ENCODE assay signal across 21 mouse cellular contexts in the genomic region with DNA sequence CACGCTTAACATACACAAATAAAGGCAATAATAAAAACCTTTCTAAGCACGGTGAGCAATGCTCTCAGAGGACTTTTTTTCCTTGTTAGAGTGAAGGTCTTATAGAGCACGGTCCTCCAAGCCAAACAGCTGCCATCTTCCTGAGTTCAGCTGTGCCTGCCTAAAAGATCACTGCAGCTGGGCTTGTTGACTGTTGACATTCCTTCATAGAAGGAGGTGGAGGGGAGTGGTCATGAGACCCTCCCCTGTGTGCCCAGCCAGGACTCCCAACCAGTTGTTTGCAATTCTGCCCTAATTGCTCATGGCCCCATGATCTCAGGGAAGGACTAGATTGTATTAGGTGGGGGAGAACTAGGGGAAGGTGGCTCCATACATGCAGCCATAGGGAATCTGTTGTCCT.
DNase-seq lines count a peak whose midpoint lies in the region; ATAC-seq and TF ChIP-seq lines count a peak whose summit lies in the region.
"Had no signal": no experiment of that assay in that cellular context is flagged by ENCODE, and none has a peak within 500 bp of the region (broad histone marks: within the 10 kb centered on the region; RNA-seq: fewer than 3 reads in every experiment).

No protein-coding gene starts in this region.

- no peak overlapping the region for H3K4me3 ChIP-seq in limb, embryonic 14.5 days (replicated peaks; ENCODE audit: low read length)
- no peak overlapping the region for H3K4me3 ChIP-seq in limb, embryonic 10.5 days
- H3K4me3 ChIP-seq in embryonic facial prominence, embryonic 10.5 days = no peak overlapping the region
- H3K4me3 ChIP-seq in embryonic facial prominence, embryonic 14.5 days (ENCODE audit: low read depth, low read length) = no peak overlapping the region
- H3K4me3 ChIP-seq in left cerebral cortex, adult 2 months = no peak overlapping the region

- no peaks in the 10 kb centered on the region for H3K9me3 ChIP-seq in limb, embryonic 14.5 days (ENCODE audit: control insufficient read depth, low read length)
- no peaks in the 10 kb centered on the region for H3K9me3 ChIP-seq in limb, embryonic 10.5 days (replicated peaks)
- H3K9me3 ChIP-seq in embryonic facial prominence, embryonic 10.5 days = no peaks in the 10 kb centered on the region
- no peaks in the 10 kb centered on the region for H3K9me3 ChIP-seq in embryonic facial prominence, embryonic 14.5 days (ENCODE audit: control insufficient read depth, low read length)

- no peak overlapping the region for H3K9ac ChIP-seq in limb, embryonic 14.5 days (ENCODE audit: low read depth, low read length, severe bottlenecking)
- H3K9ac ChIP-seq in embryonic facial prominence, embryonic 14.5 days (ENCODE audit: low read depth, low read length) = no peak overlapping the region

- no peak for TF ChIP-seq POLR2A in limb, embryonic 14.5 days (IDR thresholded peaks at IDR 0.05; ENCODE audit: borderline replicate concordance, extremely low read depth, insufficient read depth, insufficient read length)

- TF ChIP-seq CTCF in left cerebral cortex, adult 2 months (IDR thresholded peaks at IDR 0.05) = no peak

- no peaks in the 10 kb centered on the region for H3K36me3 ChIP-seq in limb, embryonic 14.5 days (ENCODE audit: control insufficient read depth, insufficient read depth, low read length)
- no peaks in the 10 kb centered on the region for H3K36me3 ChIP-seq in limb, embryonic 10.5 days
- H3K36me3 ChIP-seq in embryonic facial prominence, embryonic 10.5 days (replicated peaks) = no peaks in the 10 kb centered on the region
- no peaks in the 10 kb centered on the region for H3K36me3 ChIP-seq in embryonic facial prominence, embryonic 14.5 days (ENCODE audit: control insufficient read depth, insufficient read depth, low read length)
- H3K36me3 ChIP-seq: G1E had no signal

- peak; percentile 25 for DNase-seq in limb, embryonic 14.5 days (ENCODE audit: low spot score)
- DNase-seq in limb, embryonic 10.5 days (ENCODE audit: low spot score) = no peak
- DNase-seq in embryonic facial prominence, embryonic 10.5 days (ENCODE audit: low spot score) = no peak
- DNase-seq in embryonic facial prominence, embryonic 14.5 days (ENCODE audit: low spot score) = peak; percentile 70
- DNase-seq in gastrocnemius, postnatal 4 days (ENCODE audit: low spot score in 2 of 2) = no peak
- DNase-seq in left cerebral cortex, adult 2 months (ENCODE audit: extremely low spot score in 1 of 2, low spot score in 2 of 2) = no peak
- DNase-seq: adrenal gland, adult 2 months; adrenal gland, adult 8-10 months; adrenal gland, postnatal 10 days; adrenal gland, postnatal 14 days; adrenal gland, postnatal 25 days; adrenal gland, postnatal 36 days; B cell, adult 2 months; cerebellum, adult 11 months; cerebellum, adult 11-12 months; cerebellum, adult 18-20 months had no signal

- peak; percentile 69 for ATAC-seq in limb, embryonic 14.5 days (ENCODE audit: low FRiP score, low read depth)
- ATAC-seq in embryonic facial prominence, embryonic 14.5 days (ENCODE audit: low read depth) = peak; percentile 67; the same call in 1 of the 2 replicates
- ATAC-seq: activated CD4-positive, CD25-positive, alpha-beta regulatory T cell, adult 4 months; CD4-positive, CD25-positive, alpha-beta regulatory T cell, adult 4 months; Patski had no signal

- peaks cover 6% of the 10 kb centered on the region; the same call in 1 of the 2 replicates for H3K4me1 ChIP-seq in limb, embryonic 14.5 days (ENCODE audit: control insufficient read depth, insufficient read depth, low read length)
- H3K4me1 ChIP-seq in limb, embryonic 10.5 days = peaks cover 37% of the 10 kb centered on the region
- peaks cover 48% of the 10 kb centered on the region for H3K4me1 ChIP-seq in embryonic facial prominence, embryonic 10.5 days
- H3K4me1 ChIP-seq in embryonic facial prominence, embryonic 14.5 days (ENCODE audit: control insufficient read depth, insufficient read depth, low read length) = peaks cover 16% of the 10 kb centered on the region; the same call in 1 of the 2 replicates

- no peaks in the 10 kb centered on the region for H3K27me3 ChIP-seq in limb, embryonic 14.5 days (ENCODE audit: control insufficient read depth, insufficient read depth, low read length)
- H3K27me3 ChIP-seq in limb, embryonic 10.5 days (ENCODE audit: low read depth, poor library complexity, severe bottlenecking) = no peaks in the 10 kb centered on the region
- H3K27me3 ChIP-seq in embryonic facial prominence, embryonic 10.5 days (replicated peaks; ENCODE audit: low read depth, poor library complexity, severe bottlenecking) = no peaks in the 10 kb centered on the region
- H3K27me3 ChIP-seq in embryonic facial prominence, embryonic 14.5 days (replicated peaks; ENCODE audit: control insufficient read depth, insufficient read depth, low read length) = no peaks in the 10 kb centered on the region
- H3K27me3 ChIP-seq: CH12.LX, Patski had no signal

- intact Hi-C loops in left cerebral cortex, adult 2 months (cut with DNase I) = no loop called here

- no peak overlapping the region for H3K27ac ChIP-seq in limb, embryonic 14.5 days (replicated peaks; ENCODE audit: low read depth, low read length)
- H3K27ac ChIP-seq in limb, embryonic 10.5 days = no peak overlapping the region
- H3K27ac ChIP-seq in embryonic facial prominence, embryonic 10.5 days (replicated peaks) = peak overlapping the region; percentile 41; the same call in 1 of the 2 replicates
- H3K27ac ChIP-seq in embryonic facial prominence, embryonic 14.5 days (replicated peaks; ENCODE audit: low read depth, low read length) = no peak overlapping the region
- H3K27ac ChIP-seq in left cerebral cortex, adult 2 months = no peak overlapping the region

- 75% methylated on average over 3 of the region's 3 CpGs for WGBS in limb, embryonic 14.5 days
- 89% methylated on average over 3 of the region's 3 CpGs for WGBS in limb, embryonic 10.5 days
- 70% methylated on average over 3 of the region's 3 CpGs for WGBS in embryonic facial prominence, embryonic 10.5 days
- WGBS in embryonic facial prominence, embryonic 14.5 days = 57% methylated on average over 3 of the region's 3 CpGs

- H3K4me2 ChIP-seq in limb, embryonic 14.5 days (replicated peaks; ENCODE audit: low read depth, low read length, severe bottlenecking) = no peak overlapping the region
- no peak overlapping the region for H3K4me2 ChIP-seq in embryonic facial prominence, embryonic 14.5 days (ENCODE audit: low read depth, low read length)

Comparison
In these comparisons a context has a peak if more than half of its experiments do, and no peak if none do; other contexts are left out.
1. DNase-seq: peak in limb, embryonic 14.5 days (single experiment) and embryonic facial prominence, embryonic 14.5 days (single experiment); none in limb, embryonic 10.5 days (single experiment), embryonic facial prominence, embryonic 10.5 days (single experiment), gastrocnemius, postnatal 4 days (0 of 2) and left cerebral cortex, adult 2 months (0 of 2).